Mouse (Mus musculus) midbrain, embryonic 16.5 days (tissue): ENCODE results near the gene Cdh6. TPM values are rescaled to one million over a fixed set of nuclear protein-coding genes. Genes with fewer than 3 reads are reported as not detected.

ENCODE experiments used
- ATAC-seq: fragments of 200-750 bp; cut with Nextera tagmentation; 2 replicates; pipeline ENCODE4 v1.8.0; 2017; ENCODE audit warnings: moderate TSS enrichment
- H3K27ac ChIP-seq: fragments of 300-500 bp; sonication (generic); 2 replicates; pipeline ENCODE4 v1.5.1; 2014; ENCODE audit warnings: mild to moderate bottlenecking, low read length, mixed read lengths
- H3K27me3 ChIP-seq: fragments of 300-500 bp; sonication (generic); 2 replicates; pipeline ENCODE4 v1.6.1; 2014; ENCODE audit warnings: low read depth, low read length, mixed read lengths; ENCODE audit not compliant: control insufficient read depth, insufficient read depth
- H3K36me3 ChIP-seq: fragments of 300-500 bp; sonication (generic); 2 replicates; pipeline ENCODE4 v1.6.1; 2014; ENCODE audit warnings: mild to moderate bottlenecking, low read length, moderate library complexity, mixed read lengths; ENCODE audit not compliant: control insufficient read depth, insufficient read depth
- H3K4me1 ChIP-seq: fragments of 300-500 bp; sonication (generic); 2 replicates; pipeline ENCODE4 v1.6.1; 2014; ENCODE audit warnings: mild to moderate bottlenecking, low read length, mixed read lengths; ENCODE audit not compliant: control insufficient read depth, insufficient read depth
- H3K4me2 ChIP-seq: fragments of 300-500 bp; sonication (generic); 2 replicates; pipeline ENCODE4 v1.6.1; 2014; ENCODE audit warnings: mild to moderate bottlenecking, low read length, mixed read lengths
- H3K4me3 ChIP-seq: fragments of 300-500 bp; sonication (generic); 2 replicates; pipeline ENCODE4 v1.5.1; 2014; ENCODE audit warnings: low read depth, mild to moderate bottlenecking, low read length, moderate library complexity, mixed read lengths
- H3K9ac ChIP-seq: fragments of 300-500 bp; sonication (generic); 2 replicates; pipeline ENCODE4 v1.6.1; 2014; ENCODE audit warnings: low read depth, low read length, mixed read lengths
- H3K9me3 ChIP-seq: fragments of 300-500 bp; sonication (generic); replicated peaks from 2 replicates; pipeline ENCODE4 v1.6.1; 2014; ENCODE audit warnings: mild to moderate bottlenecking, low read length, mixed read lengths; ENCODE audit not compliant: control insufficient read depth, poor library complexity, severe bottlenecking
- WGBS: fragments of 180-500 bp; shearing (Covaris S2); extraction: QIAGEN DNeasy Blood & Tissue Kit; methylation state at CpG from one replicate; pipeline ENCODE4 v1.1.7; 2014; 5-methylcytosine and 5-hydroxymethylcytosine counted together
- polyA plus RNA-seq: library from polyadenylated mRNA; unstranded; fragments of >200 nt; fragmentation: Nextera tagmentation; extraction: Ambion mirVana; gene quantifications from 2 replicates; pipeline ENCODE4 v1.2.1, GENCODE M21; 2015

The Cdh6 gene
- polyA plus RNA-seq, 1 experiment from 2014 or later: 19.7 TPM

DNA sequence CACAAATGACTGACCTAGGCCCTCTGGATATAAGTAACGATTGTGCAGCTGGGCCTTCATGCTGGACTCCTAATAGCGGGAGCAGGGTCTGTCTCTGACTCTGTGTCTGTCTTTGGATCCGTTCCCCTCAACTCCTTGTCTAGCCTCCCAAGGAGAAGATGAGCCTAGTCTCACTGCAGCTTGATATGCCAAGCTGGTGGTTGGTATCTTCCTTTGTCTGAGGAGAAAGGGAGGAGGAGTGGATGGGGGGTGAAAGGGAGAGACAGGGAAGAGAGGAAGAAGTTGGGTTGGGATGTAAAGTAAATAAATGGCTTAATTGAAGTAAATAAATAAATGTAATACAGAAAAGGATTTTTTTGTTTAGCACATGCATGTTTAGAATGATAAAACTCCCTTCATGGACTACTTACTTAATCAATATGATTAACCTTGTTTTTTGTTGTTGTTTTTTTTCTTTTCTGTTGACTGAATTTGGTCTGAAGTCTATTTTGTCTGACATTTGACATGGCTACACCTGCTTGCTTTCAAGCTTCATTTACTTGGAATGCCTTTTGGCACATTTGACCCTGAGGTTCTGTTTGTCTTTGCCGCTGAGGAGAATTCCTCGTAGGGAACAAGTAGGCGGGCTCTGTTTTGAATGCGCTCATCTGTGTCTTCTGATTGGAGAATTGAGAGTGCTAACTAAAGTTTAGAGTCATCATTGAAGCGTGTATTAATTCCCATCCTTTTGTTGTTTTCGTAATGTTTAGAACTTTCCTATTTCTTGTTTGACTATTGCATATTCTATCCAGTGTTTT is 178.7 kb downstream of the Cdh6 start:
- no peak overlapping the region for H3K9ac ChIP-seq
- no peaks in the 10 kb centered on the region for H3K4me1 ChIP-seq
- H3K27me3 ChIP-seq: no peaks in the 10 kb centered on the region
- no peaks in the 10 kb centered on the region for H3K36me3 ChIP-seq
- H3K4me3 ChIP-seq: no peak overlapping the region
- H3K4me2 ChIP-seq: no peak overlapping the region
- no peak overlapping the region for H3K27ac ChIP-seq
- no peak for ATAC-seq
- H3K9me3 ChIP-seq: peaks cover 4% of the 10 kb centered on the region; the same call in 1 of the 2 replicates
- WGBS: 85% methylated on average over 9 of the region's 9 CpGs
